Mouse (Mus musculus) limb, embryonic 15.5 days (tissue): ENCODE measurements around the gene Gm28551. TPM values are rescaled to one million over a fixed set of nuclear protein-coding genes. Genes with fewer than 3 reads are reported as not detected.

Experiments used
- polyA plus RNA-seq: library from polyadenylated mRNA; unstranded; fragments of >200 nt; fragmentation: Nextera tagmentation; extraction: Ambion mirVana; gene quantifications from 2 replicates; pipeline ENCODE4 v1.2.1, GENCODE M21; 2015

Gm28551 gene
- polyA plus RNA-seq, 1 experiment from 2014 or later, result 0.73 TPM

Other genes with a start within 250 kb of the Gm28551 start
- not detected in 2 replicates for gene 1700019A02Rik, start 165.0 kb downstream of the Gm28551 start, polyA plus RNA-seq
- 13.9 and 16.5 TPM in 2 replicates for gene Pms1, start 55.6 kb downstream of the Gm28551 start, polyA plus RNA-seq
- 34.3 and 34.9 TPM in 2 replicates for gene Ormdl1, start 55.6 kb downstream of the Gm28551 start, polyA plus RNA-seq
- not detected in 2 replicates for gene Gm28778, start 55.6 kb downstream of the Gm28551 start, polyA plus RNA-seq
- 15.3 and 17.8 TPM in 2 replicates for gene Osgepl1, start 39.0 kb downstream of the Gm28551 start, polyA plus RNA-seq
- 10.5 TPM in 1 of 2 replicates, not detected in the other for gene Asdurf, start within 50 bp of the Gm28551 start, polyA plus RNA-seq
- gene Asnsd1, start 85 bp upstream of the Gm28551 start, polyA plus RNA-seq, result 65.3 and 68.2 TPM in 2 replicates